Mouse (Mus musculus): ENCODE data around the gene Zfp958. TPM values are rescaled to one million over a fixed set of nuclear protein-coding genes. Genes with fewer than 3 reads are reported as not detected.
"Not testable (repeated sequence)": the region's sequence is repeated elsewhere in the genome, so short reads cannot be mapped to it uniquely, and the experiment has no call there.

Gene Zfp958
- polyA plus RNA-seq (2016; fragmentation: Nextera tagmentation; extraction: Ambion mirVana): 14.4 and 14.8 TPM in 2 replicates

GRCm38 (mm10) chr8:4612932-4613853, at the start of gene Zfp958:
Zfp958 (plus strand) TSS chr8:4613167.
- H3K27me3 ChIP-seq: no peaks in the 10 kb centered on the region
- H3K4me2 ChIP-seq (replicated peaks): peak within 1 kb of the TSS; percentile 90
- peak within 1 kb of the TSS; percentile 77 for H3K4me3 ChIP-seq
- peak; percentile 100 for ATAC-seq (ENCODE audit: low FRiP score)
- H3K9ac ChIP-seq: peak within 1 kb of the TSS; percentile 82
- H3K9me3 ChIP-seq (replicated peaks): no peaks in the 10 kb centered on the region; the same call in 1 of the 2 replicates
- H3K27ac ChIP-seq: peak within 1 kb of the TSS; percentile 82
- H3K36me3 ChIP-seq: peaks cover 10% of the 10 kb centered on the region
- peaks cover 11% of the 10 kb centered on the region for H3K4me1 ChIP-seq
- under 1% methylated on average over 25 of the region's 25 CpGs for WGBS

- Histone ChIP-seq H3K36me3 (no peaks in the 10 kb centered on the region), H3K27me3 (no peaks in the 10 kb centered on the region), H3K4me3 (no peak overlapping the region), H3K9ac (no peak overlapping the region), H3K4me1 (no peaks in the 10 kb centered on the region), H3K4me2 (replicated peaks) (no peak overlapping the region), H3K27ac (no peak overlapping the region), H3K9me3 (replicated peaks) (no peaks in the 10 kb centered on the region)
- WGBS: 78% methylated on average over 3 of the region's 3 CpGs
- no peak for ATAC-seq (ENCODE audit: low FRiP score)
Measured at GRCm38 (mm10) chr8:4581986-4582385, 31.0 kb upstream of the Zfp958 start.

- H3K9me3 ChIP-seq (replicated peaks): no peaks in the 10 kb centered on the region
- H3K9ac ChIP-seq: no peak overlapping the region
- H3K27ac ChIP-seq: no peak overlapping the region
- no peak for ATAC-seq (ENCODE audit: low FRiP score)
- H3K4me3 ChIP-seq: no peak overlapping the region
- no peaks in the 10 kb centered on the region for H3K36me3 ChIP-seq
- no peak overlapping the region for H3K4me2 ChIP-seq (replicated peaks)
- WGBS: 85% methylated on average over 6 of the region's 6 CpGs
- no peaks in the 10 kb centered on the region for H3K27me3 ChIP-seq
- H3K4me1 ChIP-seq: no peaks in the 10 kb centered on the region
Measured at GRCm38 (mm10) chr8:4582754-4583178, 30.2 kb upstream of the Zfp958 start.

DNA sequence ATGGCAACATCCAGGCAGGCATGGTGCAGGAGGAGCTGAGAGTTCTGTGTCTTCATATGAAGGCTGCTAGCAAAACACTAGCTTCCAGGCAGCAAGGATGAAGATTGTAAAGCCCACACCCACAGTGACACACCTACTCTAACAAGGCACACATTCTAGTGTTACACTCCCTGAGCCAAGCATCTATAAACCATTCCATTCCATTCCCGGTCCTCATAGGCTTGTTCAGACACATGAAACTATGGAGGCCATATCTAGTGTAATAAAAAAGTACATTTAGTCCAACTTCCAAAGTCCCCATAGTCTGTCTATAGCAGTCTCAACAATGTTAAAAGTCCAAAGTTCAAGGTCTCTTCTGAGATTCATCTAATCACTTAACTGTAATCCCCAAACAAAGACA, 28.3 kb upstream of the Zfp958 start:
- H3K4me1 ChIP-seq: no peaks in the 10 kb centered on the region
- no peak overlapping the region for H3K9ac ChIP-seq
- no peaks in the 10 kb centered on the region for H3K27me3 ChIP-seq
- 83% methylated on average over 1 of the region's 1 CpGs for WGBS
- H3K9me3 ChIP-seq (replicated peaks): no peaks in the 10 kb centered on the region
- no peaks in the 10 kb centered on the region for H3K36me3 ChIP-seq
- H3K27ac ChIP-seq: no peak overlapping the region
- no peak for ATAC-seq (ENCODE audit: low FRiP score)
- no peak overlapping the region for H3K4me3 ChIP-seq
- no peak overlapping the region for H3K4me2 ChIP-seq (replicated peaks)

DNA sequence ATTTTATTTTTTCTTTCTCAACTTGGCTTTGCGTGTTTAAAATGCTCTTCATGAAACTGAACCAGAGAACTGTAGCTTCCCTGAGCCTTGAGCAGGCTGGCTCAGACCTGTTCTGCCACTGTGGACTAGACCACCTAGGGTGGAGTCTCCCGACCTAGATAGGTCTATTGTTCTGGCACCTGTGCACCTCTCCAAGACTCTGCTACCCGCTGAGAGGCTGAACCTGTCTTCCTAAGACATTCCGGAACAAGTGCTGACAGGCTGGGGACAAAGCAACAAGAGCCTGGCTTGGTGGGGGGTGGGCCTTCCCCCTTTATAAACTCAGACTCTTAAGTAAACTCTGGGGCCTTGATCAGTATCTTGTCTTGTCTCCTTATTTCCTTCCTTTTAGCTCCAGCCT, 26.6 kb upstream of the Zfp958 start:
- Histone ChIP-seq H3K9me3 (replicated peaks) (no peaks in the 10 kb centered on the region), H3K4me1 (no peaks in the 10 kb centered on the region), H3K4me2 (replicated peaks) (no peak overlapping the region), H3K9ac (no peak overlapping the region), H3K27me3 (no peaks in the 10 kb centered on the region), H3K4me3 (no peak overlapping the region), H3K27ac (no peak overlapping the region), H3K36me3 (no peaks in the 10 kb centered on the region)
- 32% methylated on average over 4 of the region's 4 CpGs for whole genome bisulfite sequencing
- ATAC-seq (ENCODE audit: low FRiP score): no peak

DNA sequence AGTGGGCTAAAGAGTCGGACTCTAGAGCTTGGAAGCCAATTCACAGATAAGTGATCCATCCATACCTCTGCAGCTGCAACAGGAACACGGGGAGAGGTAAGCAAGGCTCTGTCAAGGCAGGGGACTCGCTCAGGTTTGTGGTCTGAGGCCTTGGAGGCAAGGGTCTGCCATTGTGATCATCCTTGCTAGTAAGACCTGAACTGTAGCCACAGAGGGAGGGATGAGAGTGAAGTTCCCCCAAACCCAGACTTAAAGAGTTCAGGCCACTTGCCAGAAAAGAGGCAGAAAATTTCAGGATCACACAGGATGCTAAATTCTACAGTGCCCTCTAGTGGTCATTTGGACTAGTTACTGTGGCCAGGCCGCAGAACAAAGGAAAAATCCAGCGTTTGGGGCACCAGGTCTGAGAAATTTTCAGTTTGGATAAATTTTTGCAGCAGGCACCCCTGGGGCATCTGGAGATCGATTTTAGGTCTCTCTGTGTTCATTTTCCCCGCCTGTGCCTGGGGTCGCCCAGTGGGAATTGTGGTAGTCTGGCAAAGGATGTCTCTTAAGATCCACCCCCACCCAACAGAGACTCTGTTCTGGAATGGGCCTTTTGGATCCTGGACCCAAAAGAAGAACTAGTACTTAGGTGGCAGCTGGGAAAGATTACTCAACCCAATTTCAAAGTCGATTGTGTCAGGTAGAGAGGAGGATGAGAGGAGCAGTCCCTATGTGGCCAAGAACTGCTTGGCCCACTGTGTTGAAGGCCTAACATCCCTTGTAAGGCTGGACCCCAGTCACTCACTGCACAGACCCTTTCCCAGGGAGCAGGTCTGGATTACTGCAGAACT, 24.6 kb upstream of the Zfp958 start:
- H3K9me3 ChIP-seq (replicated peaks): no peaks in the 10 kb centered on the region
- peak; percentile 73 for ATAC-seq (ENCODE audit: low FRiP score)
- WGBS: 40% methylated on average over 9 of the region's 9 CpGs
- no peak overlapping the region for H3K27ac ChIP-seq
- no peak overlapping the region for H3K4me3 ChIP-seq
- no peak overlapping the region for H3K4me2 ChIP-seq (replicated peaks)
- H3K4me1 ChIP-seq: no peaks in the 10 kb centered on the region
- no peak overlapping the region for H3K9ac ChIP-seq
- H3K36me3 ChIP-seq: no peaks in the 10 kb centered on the region
- no peaks in the 10 kb centered on the region for H3K27me3 ChIP-seq

GRCm38 (mm10) chr8:4608896-4609295, 4.1 kb upstream of the Zfp958 start:
- no peak for ATAC-seq (ENCODE audit: low FRiP score)

DNA sequence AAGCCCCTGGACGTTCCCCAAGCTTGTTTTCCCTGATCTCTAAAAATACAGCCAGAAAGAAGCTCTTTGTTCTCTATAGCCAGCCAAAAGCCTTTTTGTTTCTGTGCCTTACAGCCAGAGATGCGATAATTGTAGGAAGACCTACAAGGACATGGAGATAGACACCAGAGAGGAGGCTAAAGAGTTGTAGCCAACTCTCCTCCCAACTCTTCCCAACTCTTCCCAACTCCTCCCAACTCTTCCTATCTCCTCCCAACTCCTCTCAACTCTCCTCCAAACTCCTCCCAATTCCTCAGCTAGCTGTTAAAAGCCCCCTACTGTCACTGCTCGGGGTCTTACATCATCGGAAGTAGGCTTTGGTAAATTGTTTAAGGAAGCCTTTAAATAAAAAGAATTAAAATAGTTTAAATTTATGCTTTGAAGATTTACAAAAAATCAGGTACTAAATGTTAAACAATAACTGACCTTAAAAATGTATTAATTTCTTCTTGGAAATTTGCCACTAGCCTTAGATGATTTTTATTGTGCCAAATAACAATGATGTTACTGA, 1.3 kb upstream of the Zfp958 start:
- not testable (repeated sequence) for ATAC-seq (ENCODE audit: low FRiP score); H3K4me2 ChIP-seq (replicated peaks); H3K27me3 ChIP-seq; H3K9me3 ChIP-seq (replicated peaks); H3K4me3 ChIP-seq; H3K36me3 ChIP-seq; H3K27ac ChIP-seq; H3K9ac ChIP-seq
- H3K4me1 ChIP-seq: peaks cover 11% of the 10 kb centered on the region
- WGBS: 75% methylated on average over 4 of the region's 4 CpGs

More at GRCm38 (mm10) chr8:4608896-4609295, 4.1 kb upstream of the Zfp958 start:
- 96% methylated on average over 7 of the region's 7 CpGs for WGBS
- H3K9me3 ChIP-seq (replicated peaks): no peaks in the 10 kb centered on the region
- no peak overlapping the region for H3K27ac ChIP-seq
- no peaks in the 10 kb centered on the region for H3K27me3 ChIP-seq
- H3K4me3 ChIP-seq: no peak overlapping the region
- H3K36me3 ChIP-seq: no peaks in the 10 kb centered on the region
- peaks cover 4% of the 10 kb centered on the region for H3K4me1 ChIP-seq
- no peak overlapping the region for H3K4me2 ChIP-seq (replicated peaks)
- H3K9ac ChIP-seq: no peak overlapping the region

GRCm38 (mm10) chr8:4627349-4627748, 14.4 kb downstream of the Zfp958 start:
- Histone ChIP-seq H3K4me2 (replicated peaks) (no peak overlapping the region), H3K9me3 (replicated peaks) (peaks cover 61% of the 10 kb centered on the region), H3K36me3 (peaks cover 62% of the 10 kb centered on the region), H3K27ac (no peak overlapping the region), H3K27me3 (no peaks in the 10 kb centered on the region), H3K4me3 (no peak overlapping the region), H3K4me1 (no peaks in the 10 kb centered on the region), H3K9ac (no peak overlapping the region)
- WGBS: 100% methylated on average over 1 of the region's 1 CpGs
- ATAC-seq (ENCODE audit: low FRiP score): no peak

DNA sequence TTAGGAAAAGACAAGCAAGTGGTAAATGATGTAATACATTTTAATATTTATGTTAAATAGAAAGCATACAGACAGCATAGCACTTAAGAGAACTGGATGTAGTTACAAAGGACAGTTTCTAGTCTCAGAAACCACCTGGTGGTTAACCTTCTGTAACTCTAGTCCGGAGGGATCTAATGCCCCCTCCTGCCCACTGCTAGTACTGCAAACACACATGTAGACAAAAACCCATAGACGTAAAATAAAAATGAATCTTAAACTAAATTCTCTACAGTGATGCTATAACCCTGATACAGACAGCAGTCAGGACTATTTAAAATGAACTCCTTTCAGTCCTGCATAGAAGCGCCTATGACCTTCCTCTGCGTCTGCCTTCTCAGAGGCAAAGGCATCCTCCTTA, 24.1 kb downstream of the Zfp958 start:
- Histone ChIP-seq H3K9me3 (replicated peaks) (0 out of 2 replicates have a peak, but pooled peaks cover 8% of the 10 kb centered on the region), H3K4me1 (no peaks in the 10 kb centered on the region), H3K4me2 (replicated peaks) (no peak overlapping the region), H3K9ac (no peak overlapping the region), H3K27ac (no peak overlapping the region), H3K27me3 (no peaks in the 10 kb centered on the region), H3K4me3 (no peak overlapping the region), H3K36me3 (peaks cover 3% of the 10 kb centered on the region; the same call in 1 of the 2 replicates)
- no peak for ATAC-seq (ENCODE audit: low FRiP score)
- WGBS: 88% methylated on average over 4 of the region's 4 CpGs

DNA sequence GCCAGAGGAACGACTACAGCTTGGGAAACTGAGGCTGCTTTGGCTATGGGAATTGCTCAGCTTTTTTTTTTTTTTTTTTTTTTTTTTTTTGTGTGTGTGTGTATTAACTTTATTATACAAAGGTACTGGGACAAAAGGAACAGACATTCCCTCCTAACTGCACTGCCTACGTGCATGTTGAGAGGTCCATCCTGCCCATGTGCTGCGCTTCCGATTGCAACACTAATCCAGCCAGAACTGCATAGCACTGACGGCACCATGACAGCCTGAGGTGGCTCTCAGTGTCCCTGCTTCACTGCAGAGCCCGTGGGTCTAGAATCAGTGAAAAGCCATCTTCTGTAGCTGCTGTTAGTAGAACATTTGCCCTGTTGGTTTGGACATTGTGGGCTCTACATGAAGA, 30.0 kb downstream of the Zfp958 start:
- H3K9me3 ChIP-seq (replicated peaks); H3K4me2 ChIP-seq (replicated peaks); H3K36me3 ChIP-seq; H3K4me1 ChIP-seq; ATAC-seq (ENCODE audit: low FRiP score); H3K27me3 ChIP-seq; H3K4me3 ChIP-seq; H3K27ac ChIP-seq; H3K9ac ChIP-seq: not testable (repeated sequence)
- WGBS: 88% methylated on average over 6 of the region's 6 CpGs

GRCm38 (mm10) chr8:4656536-4656935, 43.6 kb downstream of the Zfp958 start:
- H3K9ac ChIP-seq: no peak overlapping the region
- no peak for ATAC-seq (ENCODE audit: low FRiP score)
- WGBS: 87% methylated on average over 7 of the region's 7 CpGs
- H3K4me2 ChIP-seq (replicated peaks): no peak overlapping the region
- H3K27me3 ChIP-seq: no peaks in the 10 kb centered on the region
- no peak overlapping the region for H3K4me3 ChIP-seq
- no peaks in the 10 kb centered on the region for H3K4me1 ChIP-seq
- H3K36me3 ChIP-seq: no peaks in the 10 kb centered on the region
- H3K27ac ChIP-seq: no peak overlapping the region
- peaks cover 3% of the 10 kb centered on the region; the same call in 1 of the 2 replicates for H3K9me3 ChIP-seq (replicated peaks)

All from hindbrain, embryonic 12.5 days (tissue).